Mouse (Mus musculus) MEL (cell line): Measurements from ENCODE around the gene Lrch4.

Experiments used
- CTCF ChIP-seq, 3 experiments: IDR thresholded peaks in 2 of 3; conservative IDR thresholded peaks in 1 of 3; 2 replicates each; pipeline ENCODE4 v1.5.1; 2011 to 2012; ENCODE audit warnings: low read length in 3 of 3, low read depth in 2 of 3, mild to moderate bottlenecking in 2 of 3, improper control_type of control experiment in 1 of 3, inconsistent platforms in 1 of 3, mixed read lengths in 1 of 3, moderate library complexity in 1 of 3; ENCODE audit not compliant: control insufficient read depth in 1 of 3, insufficient read depth in 1 of 3, poor library complexity in 1 of 3, severe bottlenecking in 1 of 3
- EP300 ChIP-seq, 2 experiments: IDR thresholded peaks; 2 replicates each; pipeline ENCODE4 v1.6.1; 2011; ENCODE audit warnings: improper control_type of control experiment in 2 of 2, low read length in 2 of 2, low read depth in 1 of 2, mild to moderate bottlenecking in 1 of 2
- GATA1 ChIP-seq: IDR thresholded peaks from 2 replicates; pipeline ENCODE4 v1.6.1; 2011; ENCODE audit warnings: low read depth, low read length, improper control_type of control experiment
- JUND ChIP-seq: IDR thresholded peaks from 2 replicates; pipeline ENCODE4 v1.6.1; 2011; ENCODE audit warnings: low read depth, mild to moderate bottlenecking, improper control_type of control experiment, low read length
- MAFK ChIP-seq: IDR thresholded peaks from 2 replicates; pipeline ENCODE4 v1.6.1; 2011; ENCODE audit warnings: low read depth, mild to moderate bottlenecking, low read length, improper control_type of control experiment, borderline replicate concordance
- MAX ChIP-seq: IDR thresholded peaks from 2 replicates; pipeline ENCODE4 v1.6.1; 2011; ENCODE audit warnings: low read length, improper control_type of control experiment
- MAZ ChIP-seq: IDR thresholded peaks from 2 replicates; pipeline ENCODE4 v1.6.1; 2012; ENCODE audit warnings: low read depth, mild to moderate bottlenecking, inconsistent platforms, low read length, improper control_type of control experiment
- MXI1 ChIP-seq: IDR thresholded peaks from 2 replicates; pipeline ENCODE4 v1.6.1; 2011; ENCODE audit warnings: mild to moderate bottlenecking, low read depth, low read length, improper control_type of control experiment
- POLR2A ChIP-seq, 2 experiments: IDR thresholded peaks; 2 replicates each; pipeline ENCODE4 v1.6.1; 2011 to 2012; ENCODE audit warnings: low read length in 2 of 2, mild to moderate bottlenecking in 2 of 2, control low read depth in 1 of 2, improper control_type of control experiment in 1 of 2, low read depth in 1 of 2, moderate library complexity in 1 of 2; ENCODE audit not compliant: control insufficient read depth in 1 of 2, insufficient read depth in 1 of 2, poor library complexity in 1 of 2
- TAL1 ChIP-seq: IDR thresholded peaks from 2 replicates; pipeline ENCODE4 v1.6.1; 2012; ENCODE audit warnings: mild to moderate bottlenecking, inconsistent platforms, low read length, moderate library complexity, mixed read lengths
- UBTF ChIP-seq: IDR thresholded peaks from 2 replicates; pipeline ENCODE4 v1.6.1; 2012; ENCODE audit warnings: low read depth, mild to moderate bottlenecking, inconsistent platforms, low read length, improper control_type of control experiment, moderate library complexity, borderline replicate concordance; ENCODE audit not compliant: insufficient read depth
- USF1 ChIP-seq: IDR thresholded peaks from 2 replicates; pipeline ENCODE4 v1.6.1; 2014; ENCODE audit warnings: low read depth, mild to moderate bottlenecking, inconsistent platforms, low read length, improper control_type of control experiment, moderate library complexity
- USF2 ChIP-seq, 2 experiments: IDR thresholded peaks; 2 replicates each; pipeline ENCODE4 v1.6.1; 2011 to 2012; ENCODE audit warnings: improper control_type of control experiment in 2 of 2, low read length in 2 of 2, borderline replicate concordance in 1 of 2, inconsistent platforms in 1 of 2, low read depth in 1 of 2, mild to moderate bottlenecking in 1 of 2; ENCODE audit not compliant: insufficient read depth in 1 of 2
- ZNF384 ChIP-seq: IDR thresholded peaks from 2 replicates; pipeline ENCODE4 v1.6.1; 2012; ENCODE audit warnings: low read depth, mild to moderate bottlenecking, inconsistent platforms, low read length, improper control_type of control experiment

- TF ChIP-seq CTCF (IDR thresholded peaks at IDR 0.05 in 2 of 3, conservative IDR thresholded peaks at IDR 0.05 in 1 of 3; ENCODE audit: control insufficient read depth in 1 of 3, insufficient read depth in 1 of 3, low read depth in 2 of 3, low read length in 3 of 3, poor library complexity in 1 of 3, severe bottlenecking in 1 of 3) (no peak), MXI1 (no peak), USF2 (IDR thresholded peaks at IDR 0.05; ENCODE audit: borderline replicate concordance in 1 of 2, insufficient read depth in 1 of 2, low read depth in 1 of 2, low read length in 2 of 2) (no peak), POLR2A (IDR thresholded peaks at IDR 0.05; ENCODE audit: control insufficient read depth in 1 of 2, insufficient read depth in 1 of 2, low read depth in 1 of 2, low read length in 2 of 2, poor library complexity in 1 of 2) (no peak), USF1 (no peak), MAFK (no peak), TAL1 (no peak), GATA1 (no peak), ZNF384 (no peak), EP300 (IDR thresholded peaks at IDR 0.05; ENCODE audit: low read depth in 1 of 2, low read length in 2 of 2) (no peak), UBTF (no peak), MAX (no peak), MAZ (no peak), JUND (no peak)
Observed at GRCm38 (mm10) chr5:137613076-137613475, 15.8 kb upstream of the Lrch4 start.
